Mouse (Mus musculus) ES-Bruce4 (cell line): ENCODE measurements at regions not wholly inside any gene's neighbourhood (a gene's known extent, or its start where the extent isn't known, plus 50 kb on each side); places are given as distances from the start of the nearest gene placed in this dataset.
A peak's percentile ranks its signal among the peaks of the same experiment; 100 is the strongest.

Source experiments
- H3K27ac ChIP-seq: 2 replicates; pipeline ENCODE4 v1.5.1; 2012; ENCODE audit warnings: low read length, inconsistent platforms; ENCODE audit not compliant: insufficient read depth
- H3K27me3 ChIP-seq: 2 replicates; pipeline ENCODE4 v1.6.1; 2012; ENCODE audit warnings: mild to moderate bottlenecking, low read length, inconsistent platforms; ENCODE audit not compliant: control insufficient read depth, poor library complexity, insufficient read depth, severe bottlenecking
- H3K36me3 ChIP-seq: 2 replicates; pipeline ENCODE4 v1.6.1; 2012; ENCODE audit warnings: inconsistent platforms, mild to moderate bottlenecking, low read length, moderate library complexity; ENCODE audit not compliant: control insufficient read depth, poor library complexity, insufficient read depth, severe bottlenecking
- H3K4me1 ChIP-seq: one replicate; pipeline ENCODE4 v1.8.1; 2011; ENCODE audit warnings: low read length; ENCODE audit not compliant: control insufficient read depth, insufficient read depth
- H3K4me3 ChIP-seq: 2 replicates; pipeline ENCODE4 v1.5.1; 2011; ENCODE audit warnings: low read depth, mild to moderate bottlenecking, low read length
- H3K9ac ChIP-seq: 2 replicates; pipeline ENCODE4 v1.6.1; 2012; ENCODE audit warnings: low read depth, mild to moderate bottlenecking, inconsistent platforms; ENCODE audit not compliant: poor library complexity, severe bottlenecking
- H3K9me3 ChIP-seq: replicated peaks from 2 replicates; pipeline ENCODE4 v1.6.1; 2012; ENCODE audit warnings: mild to moderate bottlenecking, low read length, inconsistent platforms; ENCODE audit not compliant: control insufficient read depth, poor library complexity, insufficient read depth, severe bottlenecking
- CTCF ChIP-seq: IDR thresholded peaks from one replicate; pipeline ENCODE4 v1.8.1; 2011; ENCODE audit warnings: low read depth, low read length
- EP300 ChIP-seq: IDR thresholded peaks from 2 replicates; pipeline ENCODE4 v1.6.1; 2011; ENCODE audit warnings: low read depth, low read length; ENCODE audit not compliant: insufficient read depth
- POLR2A ChIP-seq: IDR thresholded peaks from one replicate; pipeline ENCODE4 v1.8.1; 2011; ENCODE audit warnings: low read length; ENCODE audit not compliant: insufficient read depth

GRCm38 (mm10) chrX:150147021-150147685 lies 205.7 kb downstream of the Gm15091 start:
- H3K4me3 ChIP-seq: peak overlapping the region; percentile 23; the same call in 1 of the 2 replicates
- H3K4me1 ChIP-seq: no peaks in the 10 kb centered on the region
- no peaks in the 10 kb centered on the region for H3K27me3 ChIP-seq
- TF ChIP-seq CTCF: no peak
- TF ChIP-seq EP300: no peak
- no peak for TF ChIP-seq POLR2A
- no peaks in the 10 kb centered on the region for H3K36me3 ChIP-seq
- no peaks in the 10 kb centered on the region; the same call in 1 of the 2 replicates for H3K9me3 ChIP-seq
- no peak overlapping the region for H3K9ac ChIP-seq
- peak overlapping the region; percentile 28; the same call in 1 of the 2 replicates for H3K27ac ChIP-seq
